Mouse (Mus musculus) cerebellum, adult 2 months (tissue): ENCODE data around the gene Gabrq.

Experiments used
- CTCF ChIP-seq: fragments of 200-500 bp; IDR thresholded peaks from 2 replicates; pipeline ENCODE4 v1.5.1; 2011; ENCODE audit warnings: low read depth, mild to moderate bottlenecking, control low read depth, low read length, moderate library complexity, borderline replicate concordance; ENCODE audit not compliant: insufficient read depth
- POLR2A ChIP-seq: fragments of 200-500 bp; IDR thresholded peaks from 2 replicates; pipeline ENCODE4 v1.6.1; 2011; ENCODE audit warnings: low read length, control low read depth, borderline replicate concordance; ENCODE audit not compliant: insufficient read depth

GRCm38 (mm10) chrX:72825589-72825905 lies 569 bp downstream of the Gabrq start:
- TF ChIP-seq POLR2A: no peak
- no peak for TF ChIP-seq CTCF
